Mouse (Mus musculus) embryonic facial prominence, embryonic 14.5 days (tissue): Measurements from ENCODE around the gene Hist1h2bp. TPM values are rescaled to one million over a fixed set of nuclear protein-coding genes. Genes with fewer than 3 reads are reported as not detected.
"Not testable (repeated sequence)": the region's sequence is repeated elsewhere in the genome, so short reads cannot be mapped to it uniquely, and the experiment has no call there.

ENCODE experiments used
- ATAC-seq: fragments of 200-750 bp; cut with Nextera tagmentation; 2 replicates; pipeline ENCODE4 v1.8.0; 2017; ENCODE audit warnings: low read depth, moderate number of reproducible peaks, moderate TSS enrichment
- DNase-seq: peaks from one replicate; pipeline ENCODE4 v3.0.0-alpha.2; 2015; ENCODE audit warnings: low spot score
- H3K27ac ChIP-seq: fragments of 300-500 bp; sonication (generic); replicated peaks from 2 replicates; pipeline ENCODE4 v1.5.1; 2014; ENCODE audit warnings: low read depth, mild to moderate bottlenecking, low read length, moderate library complexity
- H3K27me3 ChIP-seq: fragments of 300-500 bp; sonication (generic); replicated peaks from 2 replicates; pipeline ENCODE4 v1.6.1; 2014; ENCODE audit warnings: low read length; ENCODE audit not compliant: control insufficient read depth, insufficient read depth
- H3K36me3 ChIP-seq: fragments of 300-500 bp; sonication (generic); 2 replicates; pipeline ENCODE4 v1.6.1; 2014; ENCODE audit warnings: low read length, mixed read lengths; ENCODE audit not compliant: control insufficient read depth, insufficient read depth
- H3K4me1 ChIP-seq: fragments of 300-500 bp; sonication (generic); 2 replicates; pipeline ENCODE4 v1.6.1; 2014; ENCODE audit warnings: antibody characterized with exemption, low read length; ENCODE audit not compliant: control insufficient read depth, insufficient read depth
- H3K4me2 ChIP-seq: fragments of 300-500 bp; sonication (generic); 2 replicates; pipeline ENCODE4 v1.6.1; 2014; ENCODE audit warnings: low read depth, mild to moderate bottlenecking, low read length, moderate library complexity, mixed read lengths
- H3K4me3 ChIP-seq: fragments of 300-500 bp; sonication (generic); 2 replicates; pipeline ENCODE4 v1.5.1; 2014; ENCODE audit warnings: low read depth, mild to moderate bottlenecking, low read length
- H3K9ac ChIP-seq: fragments of 300-500 bp; sonication (generic); 2 replicates; pipeline ENCODE4 v1.6.1; 2014; ENCODE audit warnings: low read depth, mild to moderate bottlenecking, low read length, moderate library complexity, mixed read lengths
- H3K9me3 ChIP-seq: fragments of 300-500 bp; sonication (generic); 2 replicates; pipeline ENCODE4 v1.6.1; 2016; ENCODE audit warnings: low read length; ENCODE audit not compliant: control insufficient read depth
- WGBS: fragments of 180-500 bp; shearing (Covaris S2); extraction: QIAGEN DNeasy Blood & Tissue Kit; methylation state at CpG from one replicate; pipeline ENCODE4 v1.1.7; 2014; 5-methylcytosine and 5-hydroxymethylcytosine counted together
- microRNA-seq: library from miRNA; unstranded; fragments of <30 nt; microRNA quantifications from one replicate; pipeline ENCODE4, GENCODE M21; 2016; ENCODE audit warnings: borderline number of aligned reads
- polyA plus RNA-seq: library from polyadenylated mRNA; unstranded; fragments of >200 nt; fragmentation: Nextera tagmentation; extraction: Ambion mirVana; gene quantifications from 2 replicates; pipeline ENCODE4 v1.2.1, GENCODE M21; 2014

The Hist1h2bp gene
- polyA plus RNA-seq, 1 experiment from 2014 or later, result 0.61 TPM

GRCm38 (mm10) chr13:21820082-21820890 is 33.0 kb downstream of the Hist1h2bp start:
- H3K27me3 ChIP-seq, H3K27ac ChIP-seq, DNase-seq, H3K36me3 ChIP-seq, ATAC-seq, H3K4me1 ChIP-seq, H3K4me3 ChIP-seq, H3K9me3 ChIP-seq, H3K4me2 ChIP-seq, H3K9ac ChIP-seq: not testable (repeated sequence)
- 66% methylated on average over 6 of the region's 16 CpGs for WGBS

GRCm38 (mm10) chr13:21828511-21828910 is 41.2 kb downstream of the Hist1h2bp start:
- ATAC-seq (no peak), DNase-seq (no peak)
- H3K4me3 ChIP-seq, result no peak overlapping the region
- no peak overlapping the region for H3K4me2 ChIP-seq
- 86% methylated on average over 3 of the region's 3 CpGs for WGBS
- no peaks in the 10 kb centered on the region for H3K27me3 ChIP-seq
- no peaks in the 10 kb centered on the region for H3K4me1 ChIP-seq
- H3K9me3 ChIP-seq, result no peaks in the 10 kb centered on the region
- H3K9ac ChIP-seq, result no peak overlapping the region
- no peak overlapping the region for H3K27ac ChIP-seq
- no peaks in the 10 kb centered on the region for H3K36me3 ChIP-seq

- Histone ChIP-seq H3K4me1 (no peaks in the 10 kb centered on the region), H3K27ac (no peak overlapping the region), H3K4me3 (no peak overlapping the region), H3K9ac (no peak overlapping the region), H3K4me2 (no peak overlapping the region), H3K27me3 (no peaks in the 10 kb centered on the region), H3K9me3 (no peaks in the 10 kb centered on the region), H3K36me3 (no peaks in the 10 kb centered on the region)
- ATAC-seq, result no peak
- 89% methylated on average over 10 of the region's 10 CpGs for WGBS
- no peak for DNase-seq
Observed at GRCm38 (mm10) chr13:21830344-21830743, 43.1 kb downstream of the Hist1h2bp start.

GRCm38 (mm10) chr13:21831418-21832394 is 44.4 kb downstream of the Hist1h2bp start, which contains the start of gene Hist1h4n:
TSS of gene Hist1h4n (minus strand) at chr13:21832196.
- not testable (repeated sequence) for H3K4me1 ChIP-seq, DNase-seq, H3K36me3 ChIP-seq, H3K9me3 ChIP-seq, H3K27ac ChIP-seq, H3K27me3 ChIP-seq, H3K9ac ChIP-seq
- H3K4me2 ChIP-seq, result 0 out of 2 replicates have a peak within 1 kb of the TSS, but pooled peaks have one; percentile 32
- ATAC-seq, result peak; percentile 83
- WGBS, result 0% methylated on average over 5 of the region's 58 CpGs
- H3K4me3 ChIP-seq, result 0 out of 2 replicates have a peak within 1 kb of the TSS, but pooled peaks have one; percentile 15

GRCm38 (mm10) chr13:21833461-21833860 is 46.2 kb downstream of the Hist1h2bp start, which contains the start of the genes Hist1h2ap and Hist1h2br:
TSS of gene Hist1h2ap (minus strand) at chr13:21833507.
TSS of gene Hist1h2br (plus strand) at chr13:21833743.
- no CpG with 5 or more reads among the region's 24 CpGs for WGBS
- H3K36me3 ChIP-seq, result not testable (repeated sequence)

More at GRCm38 (mm10) chr13:21833461-21833860, 46.2 kb downstream of the Hist1h2bp start, which contains the start of the genes Hist1h2ap and Hist1h2br:
- not testable (repeated sequence) for H3K27ac ChIP-seq, H3K4me2 ChIP-seq, DNase-seq, H3K9me3 ChIP-seq, H3K4me3 ChIP-seq, H3K27me3 ChIP-seq, H3K9ac ChIP-seq, H3K4me1 ChIP-seq
- ATAC-seq, result peak; percentile 93

Small RNAs within 50 kb of the gene (microRNA-seq; reads per million reads assigned to microRNA genes)
- gene Gm19658 (not detected), gene Gm44346 (not detected), gene Gm44454 (not detected), gene Gm44466 (not detected)

Other genes starting within 250 kb of the Hist1h2bp start
- 0.14 and 0.28 TPM in 2 replicates for gene Olfr1366, start 244.7 kb upstream of the Hist1h2bp start, polyA plus RNA-seq
- 0.12 TPM in 1 of 2 replicates, not detected in the other for gene Olfr1535, start 227.6 kb upstream of the Hist1h2bp start, polyA plus RNA-seq
- gene Olfr1364, start 205.7 kb upstream of the Hist1h2bp start, polyA plus RNA-seq, result not detected in 2 replicates
- gene Olfr1362, start 173.4 kb upstream of the Hist1h2bp start, polyA plus RNA-seq, result not detected in 2 replicates
- gene Olfr11, start 144.9 kb upstream of the Hist1h2bp start, polyA plus RNA-seq, result not detected in 2 replicates
- gene Olfr1361, start 124.1 kb upstream of the Hist1h2bp start, polyA plus RNA-seq, result 0.12 and 0.25 TPM in 2 replicates
- gene Olfr1360, start 110.1 kb upstream of the Hist1h2bp start, polyA plus RNA-seq, result not detected in 2 replicates
- 0.31 TPM in 1 of 2 replicates, not detected in the other for gene Olfr1359, start 89.3 kb upstream of the Hist1h2bp start, polyA plus RNA-seq
- 1.4 and 1.8 TPM in 2 replicates for gene Hist1h2bl, start 71.3 kb upstream of the Hist1h2bp start, polyA plus RNA-seq
- gene Hist1h2ai, start 71.0 kb upstream of the Hist1h2bp start, polyA plus RNA-seq, result 10.8 and 14.8 TPM in 2 replicates
- gene Hist1h3h, start 69.8 kb upstream of the Hist1h2bp start, polyA plus RNA-seq, result 9.5 and 9.6 TPM in 2 replicates
- 2.2 and 2.9 TPM in 2 replicates for gene Hist1h2bm, start 65.4 kb upstream of the Hist1h2bp start, polyA plus RNA-seq
- gene Hist1h4j, start 52.4 kb upstream of the Hist1h2bp start, polyA plus RNA-seq, result 1.2 TPM in 2 replicates
- 3.8 and 6.2 TPM in 2 replicates for gene Hist1h4k, start 37.0 kb upstream of the Hist1h2bp start, polyA plus RNA-seq
- 5.5 and 8.4 TPM in 2 replicates for gene Hist1h2ak, start 33.6 kb upstream of the Hist1h2bp start, polyA plus RNA-seq
- 3.5 and 4.1 TPM in 2 replicates for gene Hist1h2bn, start 33.3 kb upstream of the Hist1h2bp start, polyA plus RNA-seq
- gene Hist1h1b, start 6.8 kb upstream of the Hist1h2bp start, polyA plus RNA-seq, result 10.0 and 11.8 TPM in 2 replicates
- 127 and 141 TPM in 2 replicates for gene Hist1h3i, start 4.1 kb upstream of the Hist1h2bp start, polyA plus RNA-seq
- 6.0 and 6.4 TPM in 2 replicates for gene Hist1h2an, start 243 bp upstream of the Hist1h2bp start, polyA plus RNA-seq
- gene Hist1h2bq, start 22.7 kb downstream of the Hist1h2bp start, polyA plus RNA-seq, result 13.6 and 14.1 TPM in 2 replicates
- gene Hist1h2ao, start 23.0 kb downstream of the Hist1h2bp start, polyA plus RNA-seq, result not detected in 2 replicates
- not detected in 2 replicates for gene Hist1h4m, start 24.3 kb downstream of the Hist1h2bp start, polyA plus RNA-seq
- 14.1 and 16.4 TPM in 2 replicates for gene Hist1h4n, start 44.7 kb downstream of the Hist1h2bp start, polyA plus RNA-seq
- gene Hist1h2ap, start 46.0 kb downstream of the Hist1h2bp start, polyA plus RNA-seq, result 2,692 and 2,964 TPM in 2 replicates
- gene Hist1h2br, start 46.3 kb downstream of the Hist1h2bp start, polyA plus RNA-seq, result 13.5 and 14.4 TPM in 2 replicates
- 7.6 and 8.9 TPM in 2 replicates for gene Zfp184, start 157.6 kb downstream of the Hist1h2bp start, polyA plus RNA-seq
- 0.11 and 0.13 TPM in 2 replicates for gene Pom121l2, start 193.7 kb downstream of the Hist1h2bp start, polyA plus RNA-seq
- gene Prss16, start 222.3 kb downstream of the Hist1h2bp start, polyA plus RNA-seq, result 0.70 and 0.83 TPM in 2 replicates
- 13.1 TPM in 1 of 2 replicates, not detected in the other for gene Hist1h2ah, start 248.1 kb downstream of the Hist1h2bp start, polyA plus RNA-seq
- 3.9 and 6.6 TPM in 2 replicates for gene Hist1h2bk, start 248.4 kb downstream of the Hist1h2bp start, polyA plus RNA-seq